Comparison of ENCODE assay signal across 12 mouse cellular contexts in genomic region chr15:84314420-84315080, GRCm38 (mm10). TPM values are rescaled to one million over a fixed set of nuclear protein-coding genes. Genes with fewer than 3 reads are reported as not detected.
DNase-seq lines count a peak whose midpoint lies in the region; ATAC-seq and TF ChIP-seq lines count a peak whose summit lies in the region.
"Had no signal": no experiment of that assay in that cellular context is flagged by ENCODE, and none has a peak within 500 bp of the region (broad histone marks: within the 10 kb centered on the region; RNA-seq: fewer than 3 reads in every experiment).

No protein-coding gene starts in this region.

- TF ChIP-seq POLR2A in brain, embryonic 14.5 days (IDR thresholded peaks at IDR 0.05; ENCODE audit: borderline replicate concordance, extremely low read depth, insufficient read depth, insufficient read length, poor library complexity, severe bottlenecking): no peak

- 45% methylated on average over 18 of the region's 18 CpGs for WGBS in lung, embryonic 14.5 days
- 14% methylated on average over 18 of the region's 18 CpGs for WGBS in hindbrain, embryonic 13.5 days
- WGBS in midbrain, embryonic 13.5 days: 15% methylated on average over 18 of the region's 18 CpGs

- H3K27ac ChIP-seq in lung, embryonic 14.5 days (ENCODE audit: low read depth): peak overlapping the region; percentile 27; the same call in 1 of the 2 replicates
- H3K27ac ChIP-seq in hindbrain, embryonic 13.5 days: peak overlapping the region; percentile 78
- peak overlapping the region; percentile 73 for H3K27ac ChIP-seq in midbrain, embryonic 13.5 days
- H3K27ac ChIP-seq: embryonic facial prominence, embryonic 15.5 days; left cerebral cortex, adult 2 months had no signal

- H3K4me2 ChIP-seq in lung, embryonic 14.5 days: no peak overlapping the region
- H3K4me2 ChIP-seq in hindbrain, embryonic 13.5 days: no peak overlapping the region
- H3K4me2 ChIP-seq in midbrain, embryonic 13.5 days (replicated peaks): 0 out of 2 replicates have a peak overlapping the region, but pooled peaks have one; percentile 9
- H3K4me2 ChIP-seq: embryonic facial prominence, embryonic 15.5 days had no signal

- intact Hi-C loops in left cerebral cortex, postnatal 14 days (cut with DNase I): no loop called here

- no peak for TF ChIP-seq CTCF in lung, embryonic 14.5 days (IDR thresholded peaks at IDR 0.05; ENCODE audit: low read depth)
- no peak for TF ChIP-seq CTCF in brain, embryonic 14.5 days (IDR thresholded peaks at IDR 0.05; ENCODE audit: borderline replicate concordance, extremely low read depth, insufficient read depth, insufficient read length)

- H3K36me3 ChIP-seq in lung, embryonic 14.5 days (ENCODE audit: insufficient read depth): no peaks in the 10 kb centered on the region
- no peaks in the 10 kb centered on the region for H3K36me3 ChIP-seq in hindbrain, embryonic 13.5 days
- no peaks in the 10 kb centered on the region for H3K36me3 ChIP-seq in midbrain, embryonic 13.5 days
- H3K36me3 ChIP-seq: embryonic facial prominence, embryonic 15.5 days had no signal

- no peak for ATAC-seq in lung, embryonic 14.5 days (ENCODE audit: insufficient read depth)
- ATAC-seq in hindbrain, embryonic 13.5 days (ENCODE audit: low FRiP score): no peak
- ATAC-seq in midbrain, embryonic 13.5 days: 0 out of 2 replicates have a peak, but pooled peaks have one; percentile 19

- H3K9ac ChIP-seq in lung, embryonic 14.5 days: no peak overlapping the region
- peak overlapping the region; percentile 51; the same call in 1 of the 2 replicates for H3K9ac ChIP-seq in hindbrain, embryonic 13.5 days
- H3K9ac ChIP-seq in midbrain, embryonic 13.5 days (replicated peaks): no peak overlapping the region
- H3K9ac ChIP-seq: embryonic facial prominence, embryonic 15.5 days had no signal

- peaks cover 23% of the 10 kb centered on the region for H3K4me1 ChIP-seq in lung, embryonic 14.5 days (ENCODE audit: insufficient read depth)
- peaks cover 45% of the 10 kb centered on the region for H3K4me1 ChIP-seq in hindbrain, embryonic 13.5 days (replicated peaks)
- H3K4me1 ChIP-seq in midbrain, embryonic 13.5 days (replicated peaks): peaks cover 53% of the 10 kb centered on the region

- no peak for DNase-seq in lung, embryonic 14.5 days
- no peak for DNase-seq in lung, postnatal 14 days
- peak; percentile 62 for DNase-seq in brain, embryonic 14.5 days (ENCODE audit: low read depth)
- DNase-seq in cerebellum, adult 18-20 months: no peak
- no peak for DNase-seq in gastrocnemius, postnatal 25 days
- DNase-seq in left cerebral cortex, postnatal 14 days (ENCODE audit: low spot score in 2 of 2): no peak
- DNase-seq: gastrocnemius, postnatal 14 days had no signal

- no peaks in the 10 kb centered on the region for H3K27me3 ChIP-seq in lung, embryonic 14.5 days (ENCODE audit: insufficient read depth, low read length)
- H3K27me3 ChIP-seq in hindbrain, embryonic 13.5 days: peaks cover 4% of the 10 kb centered on the region
- H3K27me3 ChIP-seq in midbrain, embryonic 13.5 days: peaks cover 8% of the 10 kb centered on the region

- H3K4me3 ChIP-seq in lung, embryonic 14.5 days (ENCODE audit: low read depth, low read length): no peak overlapping the region
- no peak overlapping the region for H3K4me3 ChIP-seq in hindbrain, embryonic 13.5 days
- H3K4me3 ChIP-seq in midbrain, embryonic 13.5 days (replicated peaks): no peak overlapping the region
- H3K4me3 ChIP-seq: embryonic facial prominence, embryonic 15.5 days; left cerebral cortex, adult 2 months; myocyte had no signal

- no peaks in the 10 kb centered on the region for H3K9me3 ChIP-seq in lung, embryonic 14.5 days (ENCODE audit: low read depth, low read length)
- H3K9me3 ChIP-seq in hindbrain, embryonic 13.5 days: peaks cover 3% of the 10 kb centered on the region; the same call in 1 of the 2 replicates
- H3K9me3 ChIP-seq in midbrain, embryonic 13.5 days: no peaks in the 10 kb centered on the region
- H3K9me3 ChIP-seq: embryonic facial prominence, embryonic 15.5 days had no signal

RNA-seq across cellular contexts. Expression of gene Parvg, which starts 9.3 kb away (rescaled TPM):
- 1.5 and 1.7 TPM in 2 replicates for polyA plus RNA-seq in lung, embryonic 14.5 days (2014; fragmentation: Nextera tagmentation; extraction: Ambion mirVana)
- 1.3 and 1.5 TPM in 2 replicates for polyA plus RNA-seq in brain, embryonic 14.5 days (2012; rRNA removed)
- 0.92 and 1.1 TPM in 2 replicates for polyA plus RNA-seq in hindbrain, embryonic 13.5 days (2015; fragmentation: Nextera tagmentation; extraction: Ambion mirVana)
- 0.59 and 0.78 TPM in 2 replicates for polyA plus RNA-seq in midbrain, embryonic 13.5 days (2015; fragmentation: Nextera tagmentation; extraction: Ambion mirVana)
- total RNA-seq in gastrocnemius, postnatal 25 days (2021): 1 to 10 TPM in 1 of 2 experiments, under 1 TPM in 1; 0.33 to 1.3 TPM
- total RNA-seq in left cerebral cortex, postnatal 14 days (2021): 1 to 10 TPM; 5.9 to 7.8 TPM

Comparison
In these comparisons a context has a peak if more than half of its experiments do, and no peak if none do; other contexts are left out.
1. H3K27ac ChIP-seq: peak in every context shown above with its lines; median percentile 78 in hindbrain, embryonic 13.5 days; 73 in midbrain, embryonic 13.5 days; 27 in lung, embryonic 14.5 days.